Mouse (Mus musculus) forebrain, postnatal 0 days (tissue): ENCODE measurements around the gene Gm9922. TPM values are rescaled to one million over a fixed set of nuclear protein-coding genes. Genes with fewer than 3 reads are reported as not detected.

Source experiments
- ATAC-seq: fragments of 200-750 bp; cut with Nextera tagmentation; 2 replicates; pipeline ENCODE4 v1.8.0; 2017; ENCODE audit warnings: mild to moderate bottlenecking, moderate library complexity
- DNase-seq: peaks from one replicate; pipeline ENCODE4 v3.0.0-alpha.2; 2015
- H3K27ac ChIP-seq: fragments of 300-500 bp; sonication (generic); 2 replicates; pipeline ENCODE4 v1.5.1; 2014; ENCODE audit warnings: low read depth, mild to moderate bottlenecking, antibody characterized with exemption, low read length, moderate library complexity, mixed read lengths
- H3K27me3 ChIP-seq: fragments of 300-500 bp; sonication (generic); 2 replicates; pipeline ENCODE4 v1.6.1; 2014; ENCODE audit warnings: mild to moderate bottlenecking, low read length, mixed read lengths; ENCODE audit not compliant: insufficient read depth
- H3K36me3 ChIP-seq: fragments of 300-500 bp; sonication (generic); 2 replicates; pipeline ENCODE4 v1.6.1; 2014; ENCODE audit warnings: mild to moderate bottlenecking, moderate library complexity; ENCODE audit not compliant: insufficient read depth
- H3K4me1 ChIP-seq: fragments of 300-500 bp; sonication (generic); 2 replicates; pipeline ENCODE4 v1.6.1; 2014; ENCODE audit warnings: antibody characterized with exemption; ENCODE audit not compliant: insufficient read depth
- H3K4me2 ChIP-seq: fragments of 300-500 bp; sonication (generic); 2 replicates; pipeline ENCODE4 v1.6.1; 2014; ENCODE audit warnings: low read depth, mild to moderate bottlenecking, moderate library complexity
- H3K4me3 ChIP-seq: fragments of 300-500 bp; sonication (generic); 2 replicates; pipeline ENCODE4 v1.5.1; 2014; ENCODE audit warnings: low read depth, low read length, mixed read lengths
- H3K9ac ChIP-seq: fragments of 300-500 bp; sonication (generic); 2 replicates; pipeline ENCODE4 v1.6.1; 2014; ENCODE audit warnings: mild to moderate bottlenecking
- H3K9me3 ChIP-seq: fragments of 300-500 bp; sonication (generic); 2 replicates; pipeline ENCODE4 v1.6.1; 2016; ENCODE audit warnings: low read length
- CTCF ChIP-seq: sonication (generic); IDR thresholded peaks from 2 replicates; pipeline ENCODE4 v1.5.1; 2016; ENCODE audit warnings: antibody characterized with exemption, control low read depth, low read depth
- WGBS: fragments of 180-500 bp; shearing (Covaris S2); extraction: QIAGEN DNeasy Blood & Tissue Kit; methylation state at CpG from one replicate; pipeline ENCODE4 v1.1.7; 2014; 5-methylcytosine and 5-hydroxymethylcytosine counted together
- polyA plus RNA-seq: library from polyadenylated mRNA; unstranded; fragments of >200 nt; fragmentation: Nextera tagmentation; extraction: Ambion mirVana; gene quantifications from 2 replicates; pipeline ENCODE4 v1.2.1, GENCODE M21; 2015
- total RNA-seq: library from RNA; depleted of rRNA; stranded (reverse); fragments of >200 nt; gene quantifications from 2 replicates; pipeline ENCODE4 v1.2.3, GENCODE M21; 2014

Gm9922 gene
- total and polyA plus RNA-seq, 2 experiments from 2014 or later = 2.1 TPM; not detected in 1

- H3K9me3 ChIP-seq = no peaks in the 10 kb centered on the region
- no peaks in the 10 kb centered on the region for H3K4me1 ChIP-seq
- TF ChIP-seq CTCF = no peak
- no peak for ATAC-seq
- H3K27me3 ChIP-seq = no peaks in the 10 kb centered on the region
- WGBS = 89% methylated on average over 5 of the region's 5 CpGs
- no peaks in the 10 kb centered on the region for H3K36me3 ChIP-seq
- H3K4me2 ChIP-seq = no peak overlapping the region
- H3K9ac ChIP-seq = no peak overlapping the region
- no peak for DNase-seq
- H3K4me3 ChIP-seq = no peak overlapping the region
- H3K27ac ChIP-seq = no peak overlapping the region
These were observed 41.7 kb upstream of the Gm9922 start for GRCm38 (mm10) chr14:101771336-101771735.

- Histone ChIP-seq H3K27me3 (no peaks in the 10 kb centered on the region), H3K9me3 (no peaks in the 10 kb centered on the region), H3K4me1 (no peaks in the 10 kb centered on the region), H3K36me3 (no peaks in the 10 kb centered on the region), H3K27ac (no peak overlapping the region), H3K4me2 (no peak overlapping the region), H3K4me3 (no peak overlapping the region), H3K9ac (no peak overlapping the region)
- no peak for TF ChIP-seq CTCF
- ATAC-seq (no peak), DNase-seq (no peak)
- 23% methylated on average over 3 of the region's 3 CpGs for WGBS
These were observed 34.2 kb upstream of the Gm9922 start for GRCm38 (mm10) chr14:101763762-101764295.

GRCm38 (mm10) chr14:101762267-101762666 is 32.7 kb upstream of the Gm9922 start:
- ATAC-seq (no peak; the same call in 1 of the 2 replicates), DNase-seq (peak; percentile 29)
- no peaks in the 10 kb centered on the region for H3K27me3 ChIP-seq
- no peak overlapping the region for H3K4me3 ChIP-seq
- TF ChIP-seq CTCF = peak; percentile 53
- no peaks in the 10 kb centered on the region for H3K4me1 ChIP-seq
- H3K9me3 ChIP-seq = no peaks in the 10 kb centered on the region
- no peak overlapping the region for H3K27ac ChIP-seq
- WGBS = 40% methylated on average over 1 of the region's 1 CpGs
- no peak overlapping the region for H3K9ac ChIP-seq
- H3K4me2 ChIP-seq = no peak overlapping the region
- no peaks in the 10 kb centered on the region for H3K36me3 ChIP-seq

GRCm38 (mm10) chr14:101755425-101755824 is 25.8 kb upstream of the Gm9922 start:
- Histone ChIP-seq H3K27me3 (no peaks in the 10 kb centered on the region), H3K4me1 (no peaks in the 10 kb centered on the region), H3K4me2 (no peak overlapping the region), H3K36me3 (no peaks in the 10 kb centered on the region), H3K4me3 (no peak overlapping the region), H3K27ac (no peak overlapping the region), H3K9ac (no peak overlapping the region), H3K9me3 (no peaks in the 10 kb centered on the region)
- DNase-seq (no peak), ATAC-seq (no peak)
- 36% methylated on average over 4 of the region's 4 CpGs for WGBS
- TF ChIP-seq CTCF = no peak

GRCm38 (mm10) chr14:101750910-101751309 is 21.3 kb upstream of the Gm9922 start:
- no peak overlapping the region for H3K4me3 ChIP-seq
- DNase-seq (no peak), ATAC-seq (no peak)
- H3K4me1 ChIP-seq = no peaks in the 10 kb centered on the region
- no peaks in the 10 kb centered on the region for H3K9me3 ChIP-seq
- H3K9ac ChIP-seq = no peak overlapping the region
- no peaks in the 10 kb centered on the region for H3K36me3 ChIP-seq
- no peak overlapping the region for H3K27ac ChIP-seq
- H3K27me3 ChIP-seq = no peaks in the 10 kb centered on the region
- WGBS = 83% methylated on average over 4 of the region's 4 CpGs
- TF ChIP-seq CTCF = no peak
- no peak overlapping the region for H3K4me2 ChIP-seq

GRCm38 (mm10) chr14:101748436-101748835 is 18.8 kb upstream of the Gm9922 start:
- H3K4me2 ChIP-seq = no peak overlapping the region
- ATAC-seq (no peak), DNase-seq (no peak)
- H3K27ac ChIP-seq = no peak overlapping the region
- TF ChIP-seq CTCF = no peak
- no peak overlapping the region for H3K4me3 ChIP-seq
- H3K27me3 ChIP-seq = no peaks in the 10 kb centered on the region
- H3K9me3 ChIP-seq = no peaks in the 10 kb centered on the region
- no peaks in the 10 kb centered on the region for H3K4me1 ChIP-seq
- WGBS = 89% methylated on average over 7 of the region's 7 CpGs
- no peaks in the 10 kb centered on the region for H3K36me3 ChIP-seq
- no peak overlapping the region for H3K9ac ChIP-seq

GRCm38 (mm10) chr14:101747811-101748210 is 18.2 kb upstream of the Gm9922 start:
- no peak for DNase-seq
- no peak for ATAC-seq
- no peak overlapping the region for H3K9ac ChIP-seq
- H3K27ac ChIP-seq = no peak overlapping the region
- no peaks in the 10 kb centered on the region for H3K27me3 ChIP-seq
- no peak overlapping the region for H3K4me3 ChIP-seq
- no peaks in the 10 kb centered on the region for H3K4me1 ChIP-seq
- 94% methylated on average over 11 of the region's 11 CpGs for WGBS
- no peak for TF ChIP-seq CTCF
- H3K36me3 ChIP-seq = no peaks in the 10 kb centered on the region
- no peaks in the 10 kb centered on the region for H3K9me3 ChIP-seq
- H3K4me2 ChIP-seq = no peak overlapping the region
